Mouse (Mus musculus): ENCODE data around the gene Prr15l.

DNA sequence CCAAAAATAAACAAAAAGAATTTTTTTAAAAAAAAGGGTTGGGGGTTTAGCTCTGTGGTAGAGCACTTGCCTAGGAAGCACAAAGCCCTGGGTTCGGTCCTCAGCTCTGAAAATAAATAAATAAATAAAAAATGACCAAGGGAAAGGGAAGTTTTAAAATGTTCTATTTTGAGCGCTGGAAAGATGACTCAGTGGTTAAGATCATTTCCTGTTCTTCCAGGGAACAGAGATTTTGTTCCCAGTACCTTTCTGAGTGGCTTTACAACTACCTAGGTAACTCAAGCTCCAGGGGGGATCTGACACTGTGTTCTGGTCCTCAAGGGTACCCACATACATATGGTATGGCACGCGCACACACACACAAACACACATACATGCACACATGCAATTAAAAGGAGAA is 32.0 kb upstream of the Prr15l start:
- TF ChIP-seq CTCF (IDR thresholded peaks at IDR 0.05; ENCODE audit: extremely low read depth, insufficient read depth, low read length) (no peak), POLR2A (IDR thresholded peaks at IDR 0.05; ENCODE audit: extremely low read depth, insufficient read depth, low read length) (no peak)

Measured in cortical plate, adult 2 months (tissue).